Mouse (Mus musculus): ENCODE results near the gene Zfp410. TPM values are rescaled to one million over a fixed set of nuclear protein-coding genes. Genes with fewer than 3 reads are reported as not detected.

The Zfp410 gene
- total RNA-seq (2012; rRNA removed) (45.5 and 45.7 TPM in 2 replicates), polyA plus RNA-seq (2012; ENCODE audit: insufficient read depth in 1 of 2, insufficient read length in 2 of 2, low read depth in 1 of 2, low replicate concordance in 2 of 2, missing spikeins in 1 of 2) (100 to 1,000 TPM; 182 to 189 TPM)

DNA sequence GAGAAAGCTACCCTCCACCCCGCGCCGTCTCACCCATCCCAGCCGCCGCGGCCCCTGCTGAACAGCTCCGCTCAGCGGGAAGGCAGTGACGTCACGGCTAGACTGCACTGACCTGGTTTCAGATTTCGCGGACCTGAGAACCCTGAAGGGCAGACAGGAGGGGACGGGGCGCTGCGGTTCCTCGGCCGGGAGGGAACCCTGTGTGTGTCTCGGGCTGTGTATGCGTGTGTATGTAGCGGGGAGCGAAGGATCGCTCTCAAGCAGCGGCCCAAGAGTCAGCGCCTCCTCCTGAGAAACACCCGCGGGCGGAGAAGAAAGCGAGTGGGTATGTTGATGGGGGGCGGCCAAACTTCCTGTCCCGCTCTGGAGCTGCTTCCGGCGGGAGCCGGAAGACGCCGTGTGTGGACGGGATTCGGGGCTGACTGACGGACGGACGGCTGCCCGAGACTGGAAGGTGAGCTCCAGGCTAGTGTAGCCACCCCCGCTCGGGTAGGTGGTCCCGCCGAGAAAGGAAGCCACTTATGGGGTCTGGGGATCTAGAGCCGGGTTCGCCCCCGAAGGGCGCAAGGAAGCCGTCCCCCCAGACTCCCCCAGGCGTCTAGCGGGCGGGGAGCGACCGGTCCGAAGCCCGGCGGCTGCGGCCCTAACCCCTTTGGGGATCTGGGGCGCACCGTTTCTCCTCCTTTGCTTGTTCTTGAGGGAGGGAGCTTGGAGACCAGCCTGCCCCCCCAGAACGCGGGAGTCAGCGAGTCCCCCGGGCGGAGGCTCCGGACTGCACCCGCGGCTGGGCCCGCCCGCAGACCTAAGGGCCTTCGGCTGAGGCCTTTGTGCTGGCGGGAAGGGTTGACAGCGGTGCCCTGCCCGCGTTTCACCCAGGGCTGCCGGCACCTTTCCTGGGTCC is at the start of gene Zfp410:
Gene Zfp410, plus strand, starts transcription at position 132 of the 901 bp plus-strand sequence.
- peaks cover 7 to 11% of the 10 kb centered on the region in 2 experiments; a peak in 3 of 4 replicates for H3K4me1 ChIP-seq (ENCODE audit: control insufficient read depth in 1 of 2, insufficient read depth in 2 of 2, low read length in 2 of 2)
- peak within 1 kb of the TSS; percentile 81 for H3K9ac ChIP-seq (ENCODE audit: control insufficient read depth, low read depth, low read length, poor library complexity, severe bottlenecking)
- H3K27ac ChIP-seq (ENCODE audit: control insufficient read depth, low read depth, low read length) = peak within 1 kb of the TSS; percentile 59
- peak within 1 kb of the TSS; percentile 86 to 91 for H3K4me3 ChIP-seq (ENCODE audit: control insufficient read depth in 1 of 2, insufficient read depth in 1 of 2, low read depth in 2 of 2, low read length in 2 of 2)
- no peaks in the 10 kb centered on the region for H3K9me3 ChIP-seq (replicated peaks; ENCODE audit: insufficient read depth, low read length)
- H3K79me2 ChIP-seq (ENCODE audit: control insufficient read depth, insufficient read depth, low read length, poor library complexity) = peaks cover 28% of the 10 kb centered on the region
- peaks cover 0 to 25% of the 10 kb centered on the region in 2 experiments; a peak in 2 of 4 replicates for H3K36me3 ChIP-seq (ENCODE audit: control insufficient read depth in 1 of 2, insufficient read depth in 2 of 2, low read length in 2 of 2)
- H3K27me3 ChIP-seq (ENCODE audit: control insufficient read depth in 1 of 2, insufficient read depth in 2 of 2, low read length in 2 of 2) = no peaks in the 10 kb centered on the region
- DNase-seq (ENCODE audit: low read depth, low spot score) = peak; percentile 88
- peak; percentile 16; the same call in 1 of the 2 replicates for TF ChIP-seq ETS1 (IDR thresholded peaks at IDR 0.05; ENCODE audit: low read depth, low read length)
- no peak for TF ChIP-seq GABPA (IDR thresholded peaks at IDR 0.05; ENCODE audit: low read depth, low read length)
- TF ChIP-seq MEF2A (IDR thresholded peaks at IDR 0.05; ENCODE audit: extremely low read depth, insufficient replicate concordance, low read depth, low read length, poor library complexity, severe bottlenecking) = no peak
- peak; percentile 82; the same call in 1 of the 2 replicates for TF ChIP-seq ELF1 (IDR thresholded peaks at IDR 0.05; ENCODE audit: low read depth, low read length)
- peak; percentile 82 for TF ChIP-seq HCFC1 (IDR thresholded peaks at IDR 0.05; ENCODE audit: low read depth, low read length)
- no peak for TF ChIP-seq NRF1 (IDR thresholded peaks at IDR 0.05; ENCODE audit: insufficient read depth, low read depth, low read length, poor library complexity, severe bottlenecking)
- peak; percentile 80; the same call in 1 of the 2 replicates for TF ChIP-seq NELFE (IDR thresholded peaks at IDR 0.05; ENCODE audit: low read depth, low read length)
- no peak for TF ChIP-seq USF2 (IDR thresholded peaks at IDR 0.05; ENCODE audit: borderline replicate concordance in 1 of 2, insufficient read depth in 1 of 2, low read depth in 1 of 2, low read length in 2 of 2)
- no peak for TF ChIP-seq UBTF (IDR thresholded peaks at IDR 0.05; ENCODE audit: borderline replicate concordance, insufficient read depth, low read depth, low read length)
- TF ChIP-seq CHD2 (IDR thresholded peaks at IDR 0.05; ENCODE audit: low read length) = no peak
- TF ChIP-seq CTCF (IDR thresholded peaks at IDR 0.05 in 2 of 3, conservative IDR thresholded peaks at IDR 0.05 in 1 of 3; ENCODE audit: control insufficient read depth in 1 of 3, insufficient read depth in 1 of 3, low read depth in 2 of 3, low read length in 3 of 3, poor library complexity in 1 of 3, severe bottlenecking in 1 of 3) = no peak
- no peak for TF ChIP-seq ZKSCAN1 (IDR thresholded peaks at IDR 0.05; ENCODE audit: low read depth, low read length)
- no peak; the same call in 1 of the 2 replicates for TF ChIP-seq TCF12 (IDR thresholded peaks at IDR 0.05; ENCODE audit: low read depth, low read length)
- TF ChIP-seq MYC (IDR thresholded peaks at IDR 0.05; ENCODE audit: low read depth, low read length) = no peak
- TF ChIP-seq MAFK (IDR thresholded peaks at IDR 0.05; ENCODE audit: borderline replicate concordance, low read depth, low read length) = no peak
- TF ChIP-seq MAX (IDR thresholded peaks at IDR 0.05; ENCODE audit: low read length) = no peak
- peak; percentile 72 for TF ChIP-seq ZMIZ1 (IDR thresholded peaks at IDR 0.05; ENCODE audit: low read depth, low read length)
- TF ChIP-seq JUND (IDR thresholded peaks at IDR 0.05; ENCODE audit: low read depth, low read length) = no peak
- TF ChIP-seq SMC3 (IDR thresholded peaks at IDR 0.05; ENCODE audit: low read depth, low read length) = no peak
- TF ChIP-seq MAZ (IDR thresholded peaks at IDR 0.05; ENCODE audit: low read depth, low read length) = peak; percentile 26; the same call in 1 of the 2 replicates
- TF ChIP-seq RAD21 (IDR thresholded peaks at IDR 0.05; ENCODE audit: low read depth, low read length) = no peak
- peak; percentile 57; the same call in 1 of the 2 replicates for TF ChIP-seq TBP (IDR thresholded peaks at IDR 0.05; ENCODE audit: low read depth, low read length)
- TF ChIP-seq MXI1 (IDR thresholded peaks at IDR 0.05; ENCODE audit: low read depth, low read length) = no peak; the same call in 1 of the 2 replicates
- TF ChIP-seq E2F4 (IDR thresholded peaks at IDR 0.05; ENCODE audit: borderline replicate concordance, low read depth, low read length) = no peak
- no peak for TF ChIP-seq ZC3H11A (IDR thresholded peaks at IDR 0.05; ENCODE audit: low read depth, low read length)
- peak; percentile 16; the same call in 1 of the 2 replicates for TF ChIP-seq KAT2A (conservative IDR thresholded peaks at IDR 0.05; ENCODE audit: low read depth, low read length)
- no peak for TF ChIP-seq BHLHE40 (IDR thresholded peaks at IDR 0.05; ENCODE audit: borderline replicate concordance, low read depth, low read length)
- peak; percentile 81 to 84; a peak in 3 of 4 replicates for TF ChIP-seq POLR2A (IDR thresholded peaks at IDR 0.05; ENCODE audit: control insufficient read depth in 1 of 2, insufficient read depth in 1 of 2, low read depth in 1 of 2, low read length in 2 of 2, poor library complexity in 1 of 2)
- TF ChIP-seq POLR2AphosphoS5 (IDR thresholded peaks at IDR 0.05; ENCODE audit: borderline replicate concordance, low read depth, low read length) = no peak
- TF ChIP-seq ZNF384 (IDR thresholded peaks at IDR 0.05; ENCODE audit: low read depth, low read length) = no peak
- peak; percentile 96 for TF ChIP-seq POLR2AphosphoS2 (IDR thresholded peaks at IDR 0.05; ENCODE audit: low read length)
- no peak for TF ChIP-seq CHD1 (IDR thresholded peaks at IDR 0.05; ENCODE audit: low read depth, low read length)
- TF ChIP-seq SIN3A (IDR thresholded peaks at IDR 0.05; ENCODE audit: low read length) = peak; percentile 55; the same call in 1 of the 2 replicates
- TF ChIP-seq GATA1 (IDR thresholded peaks at IDR 0.05; ENCODE audit: low read depth, low read length) = no peak

Data from MEL (cell line).